Mouse (Mus musculus) natural killer cell, adult 2 months (primary cell): ENCODE measurements around the gene Gm20905.
"Not testable (repeated sequence)": the region's sequence is repeated elsewhere in the genome, so short reads cannot be mapped to it uniquely, and the experiment has no call there.

Experiments used
- DNase-seq, 2 experiments: peaks; one replicate each; pipeline ENCODE4 v3.0.0; 2022; ENCODE audit warnings: low spot score in 2 of 2

Gm20905 gene

DNA sequence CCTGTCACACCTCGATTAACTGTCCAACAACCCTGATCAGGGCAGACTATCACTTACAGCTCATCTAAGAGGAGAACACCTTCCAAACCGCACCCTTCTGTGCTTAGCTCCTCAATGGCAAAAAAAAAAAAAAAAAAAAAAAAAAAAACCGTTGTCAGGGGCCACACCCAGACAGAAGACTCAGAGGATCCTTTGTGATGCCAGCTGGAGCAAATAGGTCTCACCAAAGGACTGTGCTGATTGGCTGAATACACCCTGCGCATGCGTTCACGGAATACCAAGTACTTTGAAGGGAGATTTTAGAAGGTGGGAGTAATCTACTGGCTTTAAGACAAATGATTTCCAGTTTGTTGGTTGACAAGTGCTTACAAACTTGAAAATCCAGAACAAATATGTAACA lies at the start of gene Gm20905:
Gene Gm20905, minus strand, starts transcription at position 101 of the 400 bp plus-strand sequence.
- not testable (repeated sequence) for DNase-seq
